Mouse (Mus musculus) liver, postnatal 0 days (tissue): ENCODE measurements at regions not wholly inside any gene's neighbourhood (a gene's known extent, or its start where the extent isn't known, plus 50 kb on each side); places are given as distances from the start of the nearest gene placed in this dataset.

Experiments used
- CTCF ChIP-seq: sonication (generic); IDR thresholded peaks from 2 replicates; pipeline ENCODE4 v1.5.1; 2016; ENCODE audit warnings: antibody characterized with exemption, low read depth
- EP300 ChIP-seq: IDR thresholded peaks from 2 replicates; pipeline ENCODE4 v1.6.1; 2016; ENCODE audit warnings: antibody characterized with exemption, low read depth, mild to moderate bottlenecking

GRCm38 (mm10) chr6:89095911-89096310 lies 193.9 kb downstream of the Tpra1 start:
- TF ChIP-seq CTCF (no peak), EP300 (no peak)
